Mouse (Mus musculus) brain, embryonic 14.5 days (tissue): ENCODE data around the gene Nmbr.

Experiments
- CTCF ChIP-seq: fragments of 200-500 bp; IDR thresholded peaks from 2 replicates; pipeline ENCODE4 v1.5.1; 2012; ENCODE audit warnings: inconsistent platforms, mild to moderate bottlenecking, moderate library complexity, borderline replicate concordance; ENCODE audit not compliant: insufficient read depth, insufficient read length; ENCODE audit errors: extremely low read depth
- POLR2A ChIP-seq: fragments of 200-500 bp; IDR thresholded peaks from 2 replicates; pipeline ENCODE4 v1.6.1; 2012; ENCODE audit warnings: mild to moderate bottlenecking, inconsistent platforms, borderline replicate concordance; ENCODE audit not compliant: poor library complexity, insufficient read depth, insufficient read length, severe bottlenecking; ENCODE audit errors: extremely low read depth

DNA sequence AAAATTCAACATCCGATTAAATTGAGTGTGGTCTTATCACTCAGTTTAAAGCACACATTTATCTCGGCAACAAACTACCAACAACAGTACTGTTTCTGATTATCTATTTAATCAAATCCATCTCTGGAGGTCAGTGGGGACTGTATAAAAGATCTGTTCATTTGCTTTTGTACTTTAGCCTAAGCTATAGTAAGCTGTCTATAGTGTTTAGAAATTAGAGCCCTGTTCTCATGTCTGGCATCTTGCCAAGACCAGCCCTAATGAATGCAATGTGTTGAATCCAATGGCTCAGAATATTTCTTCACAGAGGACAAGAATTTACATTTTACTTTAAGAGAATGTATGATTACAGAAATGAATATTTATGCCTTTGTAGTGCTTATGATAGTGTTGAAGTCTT lies 69.1 kb downstream of the Nmbr start:
- TF ChIP-seq CTCF (no peak), POLR2A (no peak)
